Mouse (Mus musculus): ENCODE data around the gene Usp19. TPM values are rescaled to one million over a fixed set of nuclear protein-coding genes. Genes with fewer than 3 reads are reported as not detected.

The Usp19 gene
- polyA plus RNA-seq, 1 experiment from 2014 or later: 58.9 TPM

DNA sequence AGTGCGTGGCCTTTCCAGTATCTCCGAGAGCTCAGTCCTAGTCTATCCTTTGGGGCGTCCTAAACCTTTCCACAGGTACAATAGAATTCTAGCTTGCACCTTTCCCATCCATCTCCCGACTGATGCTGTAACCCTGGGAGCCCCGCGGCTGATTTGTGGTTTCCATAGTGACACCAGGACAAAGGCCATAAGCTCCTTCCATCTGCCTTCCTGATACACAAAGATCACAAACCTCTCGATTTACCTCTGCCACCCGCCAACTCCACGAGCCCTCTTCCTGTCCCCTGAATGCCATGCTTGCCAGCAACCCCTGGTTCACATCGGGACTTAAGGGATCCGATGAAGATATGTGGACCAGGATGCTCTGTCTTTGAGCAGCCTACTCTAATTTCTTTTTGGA is 11.2 kb upstream of the Usp19 start:
- 0 out of 2 replicates have a peak overlapping the region, but pooled peaks have one; percentile 15 for H3K9ac ChIP-seq (ENCODE audit: low read depth, low read length)
- H3K9me3 ChIP-seq (ENCODE audit: control insufficient read depth, low read length): no peaks in the 10 kb centered on the region
- peak; percentile 57 for DNase-seq (ENCODE audit: low spot score)
- no peak overlapping the region for H3K27ac ChIP-seq (ENCODE audit: low read depth, low read length)
- H3K4me3 ChIP-seq (ENCODE audit: low read depth, low read length): peak overlapping the region; percentile 34
- H3K36me3 ChIP-seq (ENCODE audit: control insufficient read depth, insufficient read depth, low read length): no peaks in the 10 kb centered on the region
- H3K27me3 ChIP-seq (ENCODE audit: control insufficient read depth, insufficient read depth, low read length): no peaks in the 10 kb centered on the region
- H3K4me2 ChIP-seq (replicated peaks; ENCODE audit: low read depth, low read length): peak overlapping the region; percentile 51
- 36% methylated on average over 11 of the region's 11 CpGs for WGBS
- peak; percentile 44 for ATAC-seq (ENCODE audit: low FRiP score)
- peaks cover 3% of the 10 kb centered on the region; the same call in 1 of the 2 replicates for H3K4me1 ChIP-seq (replicated peaks; ENCODE audit: control insufficient read depth, insufficient read depth, low read length)

DNA sequence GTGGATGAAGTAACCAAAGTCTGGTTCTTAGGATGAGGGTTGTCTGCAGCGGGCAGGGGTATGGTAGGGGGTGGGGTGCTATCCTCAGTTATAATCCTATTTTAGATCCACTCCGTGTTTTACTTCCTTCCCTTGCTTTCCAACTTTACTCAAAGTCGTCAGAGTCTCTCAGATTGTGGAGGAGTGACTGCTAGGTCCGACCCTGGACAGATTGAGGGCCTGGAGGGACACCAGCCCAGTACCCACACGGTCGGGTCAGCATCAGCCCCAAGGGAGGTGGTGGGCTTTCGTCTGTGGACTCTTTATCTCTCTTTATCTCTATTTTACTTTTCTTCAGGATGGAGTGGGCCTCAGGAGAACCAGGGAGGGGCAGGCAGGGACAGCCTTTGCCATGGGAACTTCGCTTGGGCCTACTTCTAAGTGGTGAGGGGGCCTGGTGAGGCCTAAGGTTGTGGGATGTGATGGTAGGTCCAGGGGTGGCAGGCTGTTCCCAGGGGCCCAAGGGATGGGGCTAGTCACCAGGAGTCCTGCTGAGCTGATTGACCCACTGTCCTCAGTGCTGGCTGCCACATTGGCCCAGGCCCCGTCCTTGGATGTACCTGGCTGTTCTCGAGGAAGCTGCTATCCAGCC is 10.6 kb upstream of the Usp19 start, which contains the start of gene Lamb2:
TSS of gene Lamb2 (plus strand) at position 16 of the 631 bp plus-strand sequence.
- Histone ChIP-seq H3K4me3 (ENCODE audit: low read depth, low read length) (peak within 1 kb of the TSS; percentile 43), H3K27me3 (ENCODE audit: control insufficient read depth, insufficient read depth, low read length) (no peaks in the 10 kb centered on the region), H3K9ac (ENCODE audit: low read depth, low read length) (peak within 1 kb of the TSS; percentile 49), H3K4me1 (replicated peaks; ENCODE audit: control insufficient read depth, insufficient read depth, low read length) (peaks cover 3% of the 10 kb centered on the region; the same call in 1 of the 2 replicates), H3K9me3 (ENCODE audit: control insufficient read depth, low read length) (no peaks in the 10 kb centered on the region), H3K4me2 (replicated peaks; ENCODE audit: low read depth, low read length) (peak within 1 kb of the TSS; percentile 58), H3K36me3 (ENCODE audit: control insufficient read depth, insufficient read depth, low read length) (no peaks in the 10 kb centered on the region), H3K27ac (ENCODE audit: low read depth, low read length) (0 out of 2 replicates have a peak within 1 kb of the TSS, but pooled peaks have one; percentile 14)
- ATAC-seq (ENCODE audit: low FRiP score) (peak; percentile 71), DNase-seq (ENCODE audit: low spot score) (peak; percentile 80)
- WGBS: 8% methylated on average over 10 of the region's 10 CpGs

- no peak for DNase-seq (ENCODE audit: low spot score)
- H3K9me3 ChIP-seq (ENCODE audit: control insufficient read depth, low read length): no peaks in the 10 kb centered on the region
Observed at GRCm38 (mm10) chr9:108480813-108481519, 9.4 kb upstream of the Usp19 start.

DNA sequence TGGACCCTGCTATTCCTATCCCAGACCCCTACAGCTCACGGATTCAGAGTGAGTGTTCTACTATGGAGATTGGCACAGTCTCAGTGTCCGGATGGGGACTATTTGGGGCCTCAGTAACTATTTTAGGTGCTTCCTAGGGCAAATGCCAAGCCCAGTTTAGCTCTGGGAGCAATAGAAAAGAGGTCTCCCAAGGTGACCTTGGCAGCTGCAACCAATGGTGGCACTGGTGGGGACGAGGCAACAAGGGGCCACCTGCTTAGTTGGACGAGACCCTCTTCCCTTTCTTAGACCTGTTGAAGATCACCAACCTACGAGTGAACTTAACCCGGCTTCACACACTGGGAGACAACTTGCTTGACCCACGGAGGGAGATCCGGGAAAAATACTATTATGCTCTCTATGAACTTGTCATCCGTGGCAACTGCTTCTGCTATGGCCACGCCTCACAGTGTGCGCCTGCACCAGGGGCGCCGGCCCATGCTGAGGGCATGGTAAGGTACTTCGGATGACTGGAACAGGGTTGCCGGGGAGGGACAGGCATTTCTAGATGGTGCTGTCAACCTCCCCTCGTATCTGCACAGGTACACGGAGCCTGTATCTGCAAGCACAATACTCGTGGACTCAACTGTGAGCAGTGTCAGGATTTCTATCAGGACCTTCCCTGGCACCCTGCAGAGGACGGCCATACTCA is 8.7 kb upstream of the Usp19 start:
- H3K27ac ChIP-seq (ENCODE audit: low read depth, low read length): no peak overlapping the region
- H3K9ac ChIP-seq (ENCODE audit: low read depth, low read length): no peak overlapping the region
- H3K27me3 ChIP-seq (ENCODE audit: control insufficient read depth, insufficient read depth, low read length): no peaks in the 10 kb centered on the region
- DNase-seq (ENCODE audit: low spot score) (no peak), ATAC-seq (ENCODE audit: low FRiP score) (no peak)
- H3K4me1 ChIP-seq (replicated peaks; ENCODE audit: control insufficient read depth, insufficient read depth, low read length): peaks cover 3% of the 10 kb centered on the region; the same call in 1 of the 2 replicates
- H3K4me3 ChIP-seq (ENCODE audit: low read depth, low read length): no peak overlapping the region
- no peaks in the 10 kb centered on the region for H3K9me3 ChIP-seq (ENCODE audit: control insufficient read depth, low read length)
- H3K4me2 ChIP-seq (replicated peaks; ENCODE audit: low read depth, low read length): no peak overlapping the region
- no peaks in the 10 kb centered on the region for H3K36me3 ChIP-seq (ENCODE audit: control insufficient read depth, insufficient read depth, low read length)
- 90% methylated on average over 19 of the region's 19 CpGs for WGBS

More at GRCm38 (mm10) chr9:108480813-108481519, 9.4 kb upstream of the Usp19 start:
- Histone ChIP-seq H3K27ac (ENCODE audit: low read depth, low read length) (no peak overlapping the region), H3K4me1 (replicated peaks; ENCODE audit: control insufficient read depth, insufficient read depth, low read length) (peaks cover 3% of the 10 kb centered on the region; the same call in 1 of the 2 replicates), H3K4me2 (replicated peaks; ENCODE audit: low read depth, low read length) (no peak overlapping the region), H3K4me3 (ENCODE audit: low read depth, low read length) (0 out of 2 replicates have a peak overlapping the region, but pooled peaks have one; percentile 4), H3K27me3 (ENCODE audit: control insufficient read depth, insufficient read depth, low read length) (no peaks in the 10 kb centered on the region), H3K36me3 (ENCODE audit: control insufficient read depth, insufficient read depth, low read length) (no peaks in the 10 kb centered on the region), H3K9ac (ENCODE audit: low read depth, low read length) (no peak overlapping the region)
- ATAC-seq (ENCODE audit: low FRiP score): no peak
- WGBS: 92% methylated on average over 28 of the region's 28 CpGs

GRCm38 (mm10) chr9:108483051-108483790 is 7.2 kb upstream of the Usp19 start:
- Histone ChIP-seq H3K27ac (ENCODE audit: low read depth, low read length) (no peak overlapping the region), H3K36me3 (ENCODE audit: control insufficient read depth, insufficient read depth, low read length) (no peaks in the 10 kb centered on the region), H3K9ac (ENCODE audit: low read depth, low read length) (no peak overlapping the region), H3K9me3 (ENCODE audit: control insufficient read depth, low read length) (no peaks in the 10 kb centered on the region), H3K4me2 (replicated peaks; ENCODE audit: low read depth, low read length) (no peak overlapping the region), H3K4me3 (ENCODE audit: low read depth, low read length) (no peak overlapping the region), H3K27me3 (ENCODE audit: control insufficient read depth, insufficient read depth, low read length) (no peaks in the 10 kb centered on the region), H3K4me1 (replicated peaks; ENCODE audit: control insufficient read depth, insufficient read depth, low read length) (peaks cover 3% of the 10 kb centered on the region; the same call in 1 of the 2 replicates)
- DNase-seq (ENCODE audit: low spot score): no peak
- 93% methylated on average over 18 of the region's 18 CpGs for WGBS
- no peak for ATAC-seq (ENCODE audit: low FRiP score)

DNA sequence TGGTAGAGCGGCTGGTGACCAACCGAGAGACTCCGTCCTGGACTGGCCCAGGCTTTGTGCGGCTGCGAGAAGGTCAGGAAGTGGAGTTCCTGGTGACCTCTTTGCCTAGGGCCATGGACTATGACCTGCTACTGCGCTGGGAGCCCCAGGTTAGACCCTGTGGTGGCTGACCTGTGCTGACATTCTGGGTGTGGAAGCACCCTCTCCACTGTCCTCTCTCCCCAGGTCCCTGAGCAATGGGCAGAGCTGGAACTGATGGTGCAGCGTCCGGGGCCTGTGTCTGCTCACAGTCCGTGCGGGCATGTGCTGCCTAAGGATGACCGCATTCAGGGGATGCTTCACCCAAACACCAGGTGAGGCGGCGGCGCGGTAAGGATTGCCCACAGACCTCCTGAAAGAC is 6.4 kb upstream of the Usp19 start:
- ATAC-seq (ENCODE audit: low FRiP score): no peak
- 95% methylated on average over 15 of the region's 15 CpGs for WGBS

GRCm38 (mm10) chr9:108485301-108485875 is 5.0 kb upstream of the Usp19 start:
- H3K27ac ChIP-seq (ENCODE audit: low read depth, low read length): no peak overlapping the region
- DNase-seq (ENCODE audit: low spot score) (no peak), ATAC-seq (ENCODE audit: low FRiP score) (no peak)
- no peaks in the 10 kb centered on the region for H3K9me3 ChIP-seq (ENCODE audit: control insufficient read depth, low read length)
- WGBS: 93% methylated on average over 19 of the region's 19 CpGs
- no peak overlapping the region for H3K9ac ChIP-seq (ENCODE audit: low read depth, low read length)
- no peaks in the 10 kb centered on the region for H3K36me3 ChIP-seq (ENCODE audit: control insufficient read depth, insufficient read depth, low read length)
- H3K4me3 ChIP-seq (ENCODE audit: low read depth, low read length): no peak overlapping the region
- peaks cover 2% of the 10 kb centered on the region; the same call in 1 of the 2 replicates for H3K4me1 ChIP-seq (replicated peaks; ENCODE audit: control insufficient read depth, insufficient read depth, low read length)
- H3K4me2 ChIP-seq (replicated peaks; ENCODE audit: low read depth, low read length): no peak overlapping the region
- H3K27me3 ChIP-seq (ENCODE audit: control insufficient read depth, insufficient read depth, low read length): no peaks in the 10 kb centered on the region

More for the DNA sequence above, 6.4 kb upstream of the Usp19 start:
- Histone ChIP-seq H3K36me3 (ENCODE audit: control insufficient read depth, insufficient read depth, low read length) (no peaks in the 10 kb centered on the region), H3K4me3 (ENCODE audit: low read depth, low read length) (no peak overlapping the region), H3K4me1 (replicated peaks; ENCODE audit: control insufficient read depth, insufficient read depth, low read length) (peaks cover 3% of the 10 kb centered on the region; the same call in 1 of the 2 replicates), H3K9me3 (ENCODE audit: control insufficient read depth, low read length) (no peaks in the 10 kb centered on the region), H3K9ac (ENCODE audit: low read depth, low read length) (no peak overlapping the region), H3K27ac (ENCODE audit: low read depth, low read length) (no peak overlapping the region), H3K27me3 (ENCODE audit: control insufficient read depth, insufficient read depth, low read length) (no peaks in the 10 kb centered on the region), H3K4me2 (replicated peaks; ENCODE audit: low read depth, low read length) (no peak overlapping the region)
- DNase-seq (ENCODE audit: low spot score): no peak

All from hindbrain, embryonic 11.5 days (tissue).